Mouse (Mus musculus) intestine, embryonic 15.5 days (tissue): Measurements from ENCODE around the gene Pla2g2f. TPM values are rescaled to one million over a fixed set of nuclear protein-coding genes. Genes with fewer than 3 reads are reported as not detected.
A peak's percentile ranks its signal among the peaks of the same experiment; 100 is the strongest.

Source experiments
- ATAC-seq: fragments of 200-750 bp; cut with Nextera tagmentation; 2 replicates; pipeline ENCODE4 v1.8.0; 2017; ENCODE audit warnings: moderate TSS enrichment, moderate library complexity
- H3K27ac ChIP-seq: fragments of 300-500 bp; sonication (generic); 2 replicates; pipeline ENCODE4 v1.5.1; 2015; ENCODE audit warnings: mild to moderate bottlenecking, inconsistent platforms
- H3K27me3 ChIP-seq: fragments of 300-500 bp; sonication (generic); replicated peaks from 2 replicates; pipeline ENCODE4 v1.6.1; 2015; ENCODE audit warnings: inconsistent platforms
- H3K36me3 ChIP-seq: fragments of 300-500 bp; sonication (generic); 2 replicates; pipeline ENCODE4 v1.6.1; 2015; ENCODE audit warnings: inconsistent platforms
- H3K4me1 ChIP-seq: fragments of 300-500 bp; sonication (generic); replicated peaks from 2 replicates; pipeline ENCODE4 v1.6.1; 2015; ENCODE audit warnings: inconsistent platforms
- H3K4me2 ChIP-seq: fragments of 300-500 bp; sonication (generic); replicated peaks from 2 replicates; pipeline ENCODE4 v1.6.1; 2015; ENCODE audit warnings: mild to moderate bottlenecking, inconsistent platforms
- H3K4me3 ChIP-seq: fragments of 300-500 bp; sonication (generic); replicated peaks from 2 replicates; pipeline ENCODE4 v1.5.1; 2015; ENCODE audit warnings: inconsistent platforms
- H3K9ac ChIP-seq: fragments of 300-500 bp; sonication (generic); 2 replicates; pipeline ENCODE4 v1.6.1; 2015; ENCODE audit warnings: inconsistent platforms
- H3K9me3 ChIP-seq: fragments of 300-500 bp; sonication (generic); 2 replicates; pipeline ENCODE4 v1.6.1; 2016; ENCODE audit warnings: inconsistent platforms
- WGBS: fragments of 180-500 bp; shearing (Covaris S2); methylation state at CpG from one replicate; pipeline ENCODE4 v1.1.7; 2015; 5-methylcytosine and 5-hydroxymethylcytosine counted together
- polyA plus RNA-seq: library from polyadenylated mRNA; unstranded; fragments of >200 nt; fragmentation: Nextera tagmentation; extraction: Ambion mirVana; gene quantifications from 2 replicates; pipeline ENCODE4 v1.2.1, GENCODE M21; 2015

The Pla2g2f gene
- polyA plus RNA-seq, 1 experiment from 2014 or later: 1.5 TPM

DNA sequence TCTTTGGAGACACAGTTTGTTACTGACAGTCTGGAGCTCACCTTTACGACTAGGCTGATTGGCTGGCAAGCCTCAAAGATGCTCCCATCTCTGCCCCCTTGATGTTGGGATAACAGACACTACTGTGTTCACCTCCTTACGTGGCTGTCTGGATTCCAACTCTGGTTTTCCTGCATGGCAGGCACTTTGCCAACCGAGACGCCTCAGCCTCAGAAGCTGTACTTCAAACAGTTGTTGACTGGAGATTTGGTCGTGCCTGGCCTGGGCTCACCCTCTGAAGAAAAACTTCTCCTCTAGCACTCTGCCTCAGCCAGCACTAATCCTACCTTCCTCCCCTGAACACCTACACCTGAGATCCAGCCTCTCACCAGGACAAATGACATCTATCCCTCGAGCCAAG is 34.0 kb upstream of the Pla2g2f start:
- Histone ChIP-seq H3K4me2 (no peak overlapping the region), H3K27ac (no peak overlapping the region), H3K27me3 (no peaks in the 10 kb centered on the region), H3K4me3 (no peak overlapping the region), H3K9ac (no peak overlapping the region), H3K36me3 (no peaks in the 10 kb centered on the region), H3K4me1 (peaks cover 4% of the 10 kb centered on the region; the same call in 1 of the 2 replicates), H3K9me3 (no peaks in the 10 kb centered on the region)
- no peak for ATAC-seq
- WGBS: 55% methylated on average over 6 of the region's 6 CpGs

DNA sequence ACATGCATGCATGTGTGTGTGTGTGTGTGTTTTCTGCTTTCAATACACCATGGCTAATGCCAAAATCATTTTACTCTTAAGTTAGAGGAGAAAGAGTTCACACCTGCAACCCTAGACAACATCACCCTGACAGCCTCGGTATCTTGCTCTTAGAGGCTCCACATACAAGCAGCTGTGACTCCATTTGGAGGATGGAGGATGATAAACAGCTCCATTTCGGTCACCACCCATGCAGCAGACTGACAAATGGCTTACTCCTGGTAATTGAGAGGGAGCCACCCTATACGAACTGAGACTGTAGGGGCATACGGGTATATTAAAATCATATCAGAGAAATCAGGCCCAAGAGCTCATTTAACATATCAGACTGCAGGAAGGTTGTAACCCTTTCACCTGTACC is 31.0 kb upstream of the Pla2g2f start:
- H3K27ac ChIP-seq: no peak overlapping the region
- H3K4me3 ChIP-seq: no peak overlapping the region
- no peak overlapping the region for H3K4me2 ChIP-seq
- no peak for ATAC-seq
- H3K36me3 ChIP-seq: no peaks in the 10 kb centered on the region
- peaks cover 7% of the 10 kb centered on the region; the same call in 1 of the 2 replicates for H3K4me1 ChIP-seq
- H3K27me3 ChIP-seq: no peaks in the 10 kb centered on the region
- 80% methylated on average over 4 of the region's 4 CpGs for WGBS
- H3K9me3 ChIP-seq: no peaks in the 10 kb centered on the region
- no peak overlapping the region for H3K9ac ChIP-seq

DNA sequence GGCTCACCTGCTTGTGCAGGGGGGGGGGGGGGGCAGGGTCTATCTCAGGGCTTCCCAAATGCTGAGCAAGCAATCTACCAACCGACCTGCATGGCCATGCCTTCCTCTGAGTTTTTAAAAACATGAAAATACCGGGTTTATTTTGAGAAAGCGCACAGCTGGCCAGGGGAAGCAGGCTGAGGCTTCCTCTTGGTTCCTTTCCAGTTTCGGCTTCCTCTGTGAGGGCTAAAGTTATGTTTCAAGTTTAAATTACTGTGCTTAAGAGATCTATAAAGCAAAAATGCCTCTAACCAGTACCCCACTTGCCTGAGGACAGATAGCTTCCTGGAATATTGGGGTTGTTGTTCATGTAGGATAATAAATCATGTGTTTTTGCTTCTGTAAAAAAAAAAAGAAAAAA is 28.7 kb upstream of the Pla2g2f start:
- no peak overlapping the region for H3K4me2 ChIP-seq
- no peak overlapping the region for H3K4me3 ChIP-seq
- H3K4me1 ChIP-seq: peaks cover 3% of the 10 kb centered on the region; the same call in 1 of the 2 replicates
- no peak for ATAC-seq
- H3K9me3 ChIP-seq: no peaks in the 10 kb centered on the region
- no peak overlapping the region for H3K27ac ChIP-seq
- WGBS: 36% methylated on average over 4 of the region's 4 CpGs
- H3K9ac ChIP-seq: no peak overlapping the region
- H3K36me3 ChIP-seq: no peaks in the 10 kb centered on the region
- H3K27me3 ChIP-seq: no peaks in the 10 kb centered on the region

DNA sequence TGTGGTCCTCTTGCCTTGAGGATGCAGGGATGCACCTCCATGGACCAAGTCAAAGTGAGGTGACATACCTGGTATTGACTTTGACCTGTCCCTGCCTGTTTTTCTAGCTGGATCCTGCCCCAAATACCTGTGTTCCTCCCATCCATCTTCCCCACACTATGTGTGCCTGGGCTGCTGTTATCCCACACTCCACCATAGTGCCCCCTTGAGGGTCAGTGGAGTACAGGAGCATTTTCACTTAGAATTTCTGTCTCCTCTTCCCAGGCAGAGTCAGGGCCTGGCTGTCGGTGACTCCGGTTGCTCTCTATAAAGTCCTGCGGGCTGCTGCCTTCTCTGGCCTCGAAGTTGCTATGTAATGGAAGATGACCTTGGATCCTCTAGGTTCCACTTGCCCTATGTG is 28.3 kb upstream of the Pla2g2f start:
- no peaks in the 10 kb centered on the region for H3K9me3 ChIP-seq
- whole genome bisulfite sequencing: 48% methylated on average over 4 of the region's 4 CpGs
- H3K36me3 ChIP-seq: no peaks in the 10 kb centered on the region
- H3K4me2 ChIP-seq: no peak overlapping the region
- no peak; the same call in 1 of the 2 replicates for ATAC-seq
- H3K27me3 ChIP-seq: no peaks in the 10 kb centered on the region
- no peak overlapping the region for H3K9ac ChIP-seq
- no peak overlapping the region for H3K27ac ChIP-seq
- H3K4me1 ChIP-seq: peaks cover 3% of the 10 kb centered on the region; the same call in 1 of the 2 replicates
- no peak overlapping the region for H3K4me3 ChIP-seq

DNA sequence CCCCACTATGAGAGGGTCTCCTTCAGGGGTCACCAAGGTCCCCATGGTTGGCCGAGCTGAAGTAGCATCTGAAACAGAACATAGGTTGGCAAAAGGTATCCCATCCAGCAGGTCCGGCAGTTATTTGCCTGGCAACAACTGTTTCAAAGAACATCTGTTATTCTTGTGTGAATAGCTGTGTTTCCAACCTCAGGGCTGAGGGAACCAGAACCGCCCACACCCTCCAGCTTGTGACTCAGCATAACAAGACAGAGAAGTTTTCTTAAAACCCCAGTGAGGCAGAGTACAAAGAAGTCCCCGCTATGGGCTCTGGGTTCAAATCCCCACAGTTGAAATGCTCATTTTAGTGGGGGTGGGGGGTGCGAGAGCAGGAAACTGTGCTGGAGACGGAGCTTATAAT is 24.7 kb upstream of the Pla2g2f start:
- 80% methylated on average over 6 of the region's 6 CpGs for WGBS
- H3K9me3 ChIP-seq: no peaks in the 10 kb centered on the region

DNA sequence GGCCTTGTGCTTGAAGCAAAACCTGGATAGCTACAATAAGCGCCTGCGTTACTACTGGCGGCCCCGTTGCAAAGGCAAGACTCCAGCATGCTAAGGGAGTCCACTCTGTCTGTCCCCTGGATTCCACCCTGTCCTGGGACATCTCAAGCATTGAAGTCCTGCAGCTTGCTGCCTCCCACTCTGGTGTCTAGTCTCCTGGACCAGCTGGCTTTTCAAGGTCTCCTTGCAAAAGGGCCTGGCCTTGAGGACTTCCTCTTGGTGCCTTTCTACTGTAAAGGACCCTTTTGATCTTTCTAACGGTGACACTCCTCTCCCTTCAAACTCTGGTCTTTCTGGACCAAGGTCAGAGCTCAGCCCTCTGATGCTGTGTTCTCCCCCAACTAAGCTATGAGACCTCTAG is 22.9 kb upstream of the Pla2g2f start:
- Histone ChIP-seq H3K4me2 (no peak overlapping the region), H3K4me3 (no peak overlapping the region), H3K27me3 (no peaks in the 10 kb centered on the region), H3K9me3 (no peaks in the 10 kb centered on the region), H3K27ac (no peak overlapping the region), H3K9ac (no peak overlapping the region), H3K36me3 (no peaks in the 10 kb centered on the region), H3K4me1 (peaks cover 4% of the 10 kb centered on the region; the same call in 1 of the 2 replicates)
- WGBS: 84% methylated on average over 5 of the region's 5 CpGs
- no peak for ATAC-seq

More for the DNA sequence above, 24.7 kb upstream of the Pla2g2f start:
- Histone ChIP-seq H3K4me1 (peaks cover 8% of the 10 kb centered on the region; the same call in 1 of the 2 replicates), H3K36me3 (no peaks in the 10 kb centered on the region), H3K4me2 (no peak overlapping the region), H3K4me3 (no peak overlapping the region), H3K27me3 (no peaks in the 10 kb centered on the region), H3K27ac (no peak overlapping the region), H3K9ac (no peak overlapping the region)
- ATAC-seq: no peak

DNA sequence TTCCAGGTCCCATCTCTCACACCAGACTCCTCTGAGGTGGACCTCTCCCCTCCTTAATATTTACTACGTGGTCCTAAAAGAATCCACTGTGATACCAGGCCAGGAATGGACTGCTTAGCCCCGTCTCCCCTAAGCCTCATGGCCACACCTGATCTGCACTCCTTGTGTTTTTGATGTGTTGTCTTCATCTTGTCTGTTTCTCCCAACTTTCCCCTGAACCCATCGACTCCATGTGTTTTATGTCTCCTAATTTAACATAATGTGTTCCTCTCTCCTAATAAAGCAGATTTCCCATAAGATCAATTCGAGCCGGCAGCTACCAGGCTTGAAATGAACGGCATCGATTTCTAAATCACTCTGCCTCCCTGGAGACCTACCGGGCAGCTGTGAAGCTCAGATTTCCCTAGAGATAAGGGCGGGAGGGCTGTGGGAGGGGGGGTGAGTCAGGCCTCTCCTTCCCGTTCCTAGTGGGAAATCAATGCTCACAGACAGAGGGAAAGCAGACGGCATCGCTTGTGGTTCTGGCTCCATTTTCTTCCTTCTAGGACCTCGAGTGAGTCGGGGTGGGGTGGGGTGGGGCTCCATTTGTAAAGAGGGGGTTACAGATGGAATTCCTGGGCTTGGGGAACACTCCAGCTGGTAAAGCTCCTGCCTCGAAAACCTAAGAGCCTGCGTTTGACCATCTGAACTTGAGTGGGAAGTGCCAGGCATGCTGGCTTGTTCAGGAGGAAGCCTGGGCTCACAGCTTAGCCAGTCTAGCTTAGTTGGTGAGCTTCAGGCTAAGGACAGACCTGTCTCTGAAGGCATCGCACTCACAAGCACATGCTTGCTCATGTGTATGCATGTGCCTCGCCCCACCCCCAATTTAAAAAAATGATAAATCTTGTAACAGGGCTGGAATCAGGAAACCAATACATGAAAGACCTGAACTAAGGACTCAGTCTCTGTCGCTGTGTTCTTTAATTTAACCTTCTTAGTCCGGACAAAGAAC is 20.3 kb upstream of the Pla2g2f start:
- 33% methylated on average over 20 of the region's 20 CpGs for WGBS
- Histone ChIP-seq H3K27me3 (no peaks in the 10 kb centered on the region), H3K4me1 (peaks cover 4% of the 10 kb centered on the region; the same call in 1 of the 2 replicates), H3K4me2 (no peak overlapping the region), H3K36me3 (no peaks in the 10 kb centered on the region), H3K9ac (no peak overlapping the region), H3K27ac (no peak overlapping the region), H3K9me3 (no peaks in the 10 kb centered on the region), H3K4me3 (no peak overlapping the region)
- no peak for ATAC-seq

DNA sequence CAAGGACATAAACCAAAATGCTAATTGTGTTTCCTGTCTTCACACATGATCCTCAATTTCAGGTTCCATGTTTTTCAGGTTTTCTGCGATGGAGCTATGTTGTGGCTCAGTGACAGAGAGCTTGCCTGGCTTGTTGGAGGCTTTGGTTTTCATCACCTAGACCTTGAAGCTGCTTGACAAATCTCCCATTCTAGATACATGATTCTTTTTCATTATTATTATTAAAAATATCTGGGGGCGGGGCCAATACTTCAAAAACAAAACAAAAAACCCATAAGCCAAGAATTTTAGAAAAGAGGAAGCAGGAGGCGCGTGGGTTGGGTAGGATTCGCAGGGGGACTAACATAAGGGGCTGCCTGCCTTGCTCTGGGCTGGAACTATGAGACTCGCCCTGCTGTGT is 18.0 kb upstream of the Pla2g2f start, which contains the start of gene Pla2g2d:
Gene Pla2g2d (plus strand): TSS at position 301 of the 400 bp plus-strand sequence.
- H3K4me1 ChIP-seq: peaks cover 4% of the 10 kb centered on the region; the same call in 1 of the 2 replicates
- no peaks in the 10 kb centered on the region for H3K9me3 ChIP-seq
- no peaks in the 10 kb centered on the region for H3K27me3 ChIP-seq
- no peak within 1 kb of the TSS for H3K9ac ChIP-seq
- no peak within 1 kb of the TSS for H3K27ac ChIP-seq
- no peaks in the 10 kb centered on the region for H3K36me3 ChIP-seq
- H3K4me2 ChIP-seq: no peak within 1 kb of the TSS
- H3K4me3 ChIP-seq: no peak within 1 kb of the TSS
- 89% methylated on average over 6 of the region's 6 CpGs for WGBS
- no peak for ATAC-seq

DNA sequence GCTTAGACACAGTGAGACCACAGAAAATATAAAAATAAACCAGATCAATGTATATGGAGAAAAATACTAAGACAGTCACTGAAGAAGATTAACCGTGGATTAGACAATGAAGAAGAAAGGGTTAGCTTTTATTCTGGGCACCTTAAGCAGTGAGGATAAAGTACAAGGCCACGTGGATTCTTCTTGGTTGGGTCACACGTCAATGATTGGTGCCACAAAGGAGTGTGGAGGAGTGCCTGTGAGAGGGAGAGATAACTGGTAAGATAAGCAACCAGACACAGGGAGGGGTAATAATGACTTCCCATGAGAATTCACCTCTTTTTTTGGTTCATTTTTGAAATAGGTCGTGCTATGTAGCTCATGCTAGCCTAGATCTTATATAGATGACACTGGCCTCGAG is 15.0 kb upstream of the Pla2g2f start:
- Histone ChIP-seq H3K4me2 (no peak overlapping the region), H3K36me3 (no peaks in the 10 kb centered on the region), H3K9ac (no peak overlapping the region), H3K4me1 (no peaks in the 10 kb centered on the region), H3K27ac (peak overlapping the region; percentile 61; the same call in 1 of the 2 replicates), H3K27me3 (no peaks in the 10 kb centered on the region), H3K4me3 (no peak overlapping the region), H3K9me3 (no peaks in the 10 kb centered on the region)
- WGBS: 64% methylated on average over 5 of the region's 5 CpGs
- ATAC-seq: peak; percentile 44; the same call in 1 of the 2 replicates

DNA sequence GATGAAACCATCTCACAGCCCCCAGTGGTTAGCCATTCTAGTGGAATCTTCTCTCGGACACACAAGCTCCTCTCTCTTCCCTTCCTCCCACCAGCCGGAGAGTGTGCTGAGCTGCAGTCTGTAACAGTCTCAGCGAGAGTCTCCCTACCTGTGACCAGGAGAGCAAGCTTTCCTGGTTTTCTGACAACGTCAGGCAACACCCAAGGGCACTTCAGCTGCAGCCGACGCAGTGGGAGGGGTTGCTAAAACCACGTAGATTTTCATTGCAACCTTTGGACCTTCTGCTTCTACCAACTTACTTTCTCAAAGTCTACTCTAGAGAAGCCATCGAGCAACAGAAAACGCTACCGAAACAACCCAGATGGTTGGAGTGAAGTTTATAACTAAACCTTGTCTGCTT is 14.5 kb upstream of the Pla2g2f start:
- Histone ChIP-seq H3K36me3 (no peaks in the 10 kb centered on the region), H3K4me1 (no peaks in the 10 kb centered on the region), H3K9me3 (no peaks in the 10 kb centered on the region), H3K27ac (peak overlapping the region; percentile 61; the same call in 1 of the 2 replicates), H3K4me3 (no peak overlapping the region), H3K27me3 (no peaks in the 10 kb centered on the region), H3K9ac (no peak overlapping the region), H3K4me2 (peak overlapping the region; percentile 22; the same call in 1 of the 2 replicates)
- 57% methylated on average over 10 of the region's 10 CpGs for WGBS
- peak; percentile 91 for ATAC-seq

DNA sequence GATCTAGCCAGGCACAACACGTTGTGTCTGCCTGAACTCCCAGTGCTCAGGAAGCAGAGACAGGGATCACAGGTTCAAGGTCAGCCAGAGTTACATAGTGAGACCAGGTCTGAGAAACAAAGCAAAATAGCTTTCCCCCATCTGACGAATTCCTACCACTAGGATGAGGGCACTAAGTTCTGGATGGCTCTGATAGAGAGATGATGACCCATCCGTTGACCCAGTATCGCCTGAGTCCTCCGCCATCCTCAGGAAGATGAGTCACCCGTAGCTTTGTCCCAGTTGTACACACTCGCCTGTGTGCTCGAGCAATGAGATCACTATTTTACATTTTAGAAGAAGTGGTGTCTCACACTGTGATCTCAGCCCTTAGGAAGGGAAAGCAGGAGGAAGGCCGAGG is 4.8 kb upstream of the Pla2g2f start:
- Histone ChIP-seq H3K4me1 (0 out of 2 replicates have a peak, but pooled peaks cover 3% of the 10 kb centered on the region), H3K27me3 (no peaks in the 10 kb centered on the region), H3K4me2 (no peak overlapping the region), H3K9me3 (no peaks in the 10 kb centered on the region), H3K27ac (no peak overlapping the region), H3K36me3 (no peaks in the 10 kb centered on the region), H3K4me3 (no peak overlapping the region), H3K9ac (no peak overlapping the region)
- 79% methylated on average over 9 of the region's 9 CpGs for WGBS
- no peak for ATAC-seq

DNA sequence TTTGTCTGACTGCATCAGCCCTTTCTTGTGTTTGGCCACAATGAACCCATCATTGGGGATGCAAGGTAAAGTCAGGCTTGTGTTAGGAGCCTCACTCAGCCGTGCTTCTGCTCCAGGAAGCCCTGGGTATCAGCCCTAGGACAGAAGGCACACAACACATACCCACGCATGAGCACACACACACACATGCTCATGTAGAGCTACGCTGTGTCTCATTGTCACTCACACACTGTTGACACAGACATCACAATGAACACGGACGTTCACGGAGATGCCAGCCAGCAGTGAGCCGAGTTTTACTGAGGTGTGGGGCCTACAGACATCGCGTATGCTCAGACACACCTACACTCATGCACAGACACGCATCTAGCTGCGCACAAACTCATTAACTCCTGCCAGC is 1.4 kb downstream of the Pla2g2f start:
- H3K4me2 ChIP-seq: no peak overlapping the region
- 83% methylated on average over 11 of the region's 11 CpGs for WGBS
- no peaks in the 10 kb centered on the region for H3K27me3 ChIP-seq
- H3K4me1 ChIP-seq: 0 out of 2 replicates have a peak, but pooled peaks cover 13% of the 10 kb centered on the region
- no peak for ATAC-seq
- no peak overlapping the region for H3K4me3 ChIP-seq
- H3K9me3 ChIP-seq: no peaks in the 10 kb centered on the region
- no peak overlapping the region for H3K27ac ChIP-seq
- H3K36me3 ChIP-seq: no peaks in the 10 kb centered on the region
- no peak overlapping the region for H3K9ac ChIP-seq
